Mouse (Mus musculus): Measurements from ENCODE around the gene Acly.

GRCm38 (mm10) chr11:100426820-100427219 is 101.0 kb downstream of the Acly start:
- no peak for TF ChIP-seq CTCF (IDR thresholded peaks at IDR 0.05; ENCODE audit: low read depth, low read length)
- no peak for TF ChIP-seq POLR2A (IDR thresholded peaks at IDR 0.05; ENCODE audit: borderline replicate concordance, low read depth, low read length)
